Mouse (Mus musculus) regulatory T cell (primary cell): Measurements from ENCODE around the gene Tbl1x.

Experiments used
- in situ Hi-C: fragments of 300-600 bp; cut with MboI, MseI; formaldehyde crosslinking; loops from one replicate; pipeline ENCODE4 v1.15.1; 2025; ENCODE audit warnings: high pct_unique_total_duplicates

The Tbl1x gene

DNA sequence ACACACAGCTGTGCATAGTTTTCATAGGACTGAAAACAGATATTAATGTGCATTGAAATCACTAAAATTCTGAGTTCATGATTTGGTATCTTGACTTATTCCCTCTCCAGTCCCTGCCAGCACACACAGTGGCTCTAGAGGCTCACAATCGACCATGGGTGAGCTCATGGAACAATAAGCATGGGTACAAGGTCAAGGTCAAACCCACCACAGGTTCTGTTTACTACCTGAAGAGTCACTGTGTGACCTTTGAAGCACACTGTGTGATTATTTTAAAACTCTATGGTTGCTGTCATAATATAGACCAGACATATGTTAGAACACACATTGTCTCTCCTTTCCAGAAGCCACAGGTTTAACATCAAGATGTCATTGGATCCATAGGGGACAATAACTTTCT lies 96.7 kb downstream of the Tbl1x start:
- in situ Hi-C loops: no loop called here

DNA sequence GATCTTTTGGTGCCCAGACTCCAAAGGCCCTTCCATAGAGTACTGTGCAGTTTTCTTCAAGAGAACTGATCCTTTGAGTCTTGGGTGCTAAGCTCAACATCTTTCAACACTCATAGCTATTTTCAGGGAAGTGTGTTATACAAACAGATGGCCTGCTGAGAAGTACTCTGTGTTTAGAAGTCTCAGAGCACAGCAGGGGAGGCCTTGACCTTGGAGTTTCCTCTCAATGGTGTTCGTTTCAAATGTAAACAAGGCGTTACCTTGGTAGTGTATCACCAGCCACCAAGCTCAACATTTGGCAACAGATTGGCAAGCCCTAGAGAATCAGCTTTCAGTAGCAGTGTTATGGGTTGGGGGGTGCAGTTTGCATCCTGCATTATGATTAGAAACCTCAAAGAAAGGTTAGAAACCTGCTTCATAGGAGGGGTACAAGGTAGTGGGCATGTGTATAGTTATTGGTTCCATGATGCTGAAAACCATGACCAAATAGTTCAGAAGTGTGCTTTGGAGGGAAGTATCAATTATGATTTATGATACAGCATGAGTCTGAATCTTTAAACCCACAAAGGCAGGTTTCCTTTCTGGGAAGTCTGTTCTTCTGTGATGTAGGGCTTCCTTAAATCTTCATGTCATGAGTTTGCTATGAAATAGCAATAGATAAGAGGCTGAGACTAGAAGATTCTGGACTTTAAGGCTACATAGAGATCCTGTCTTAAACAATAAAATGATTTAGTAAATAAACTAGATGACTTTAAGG lies 98.3 kb downstream of the Tbl1x start:
- in situ Hi-C loops: no loop called here

- in situ Hi-C loops: no loop called here
These were observed 101.1 kb downstream of the Tbl1x start for GRCm38 (mm10) chrX:77611938-77612337.

DNA sequence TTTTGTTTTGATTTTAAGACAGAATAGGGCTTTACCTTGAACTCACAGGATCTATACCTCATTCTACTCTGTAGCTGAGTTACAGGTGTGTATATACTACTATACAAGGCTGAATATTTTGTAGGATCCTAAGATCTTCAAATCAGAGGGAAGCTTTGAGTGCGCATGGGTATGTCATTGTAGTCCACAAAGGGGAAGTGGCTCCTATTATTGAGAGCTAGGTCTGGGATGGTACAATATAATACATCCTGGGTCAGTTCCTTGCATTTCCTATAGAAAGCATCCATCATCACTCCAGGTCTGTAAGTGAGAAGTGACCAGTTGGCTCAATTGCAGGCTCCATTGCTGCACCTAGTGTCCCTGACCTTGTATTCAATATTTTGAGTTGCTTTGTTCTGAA lies 102.2 kb downstream of the Tbl1x start:
- in situ Hi-C loops: no loop called here

GRCm38 (mm10) chrX:77615735-77616293 lies 105.0 kb downstream of the Tbl1x start:
- in situ Hi-C loops: no loop called here

DNA sequence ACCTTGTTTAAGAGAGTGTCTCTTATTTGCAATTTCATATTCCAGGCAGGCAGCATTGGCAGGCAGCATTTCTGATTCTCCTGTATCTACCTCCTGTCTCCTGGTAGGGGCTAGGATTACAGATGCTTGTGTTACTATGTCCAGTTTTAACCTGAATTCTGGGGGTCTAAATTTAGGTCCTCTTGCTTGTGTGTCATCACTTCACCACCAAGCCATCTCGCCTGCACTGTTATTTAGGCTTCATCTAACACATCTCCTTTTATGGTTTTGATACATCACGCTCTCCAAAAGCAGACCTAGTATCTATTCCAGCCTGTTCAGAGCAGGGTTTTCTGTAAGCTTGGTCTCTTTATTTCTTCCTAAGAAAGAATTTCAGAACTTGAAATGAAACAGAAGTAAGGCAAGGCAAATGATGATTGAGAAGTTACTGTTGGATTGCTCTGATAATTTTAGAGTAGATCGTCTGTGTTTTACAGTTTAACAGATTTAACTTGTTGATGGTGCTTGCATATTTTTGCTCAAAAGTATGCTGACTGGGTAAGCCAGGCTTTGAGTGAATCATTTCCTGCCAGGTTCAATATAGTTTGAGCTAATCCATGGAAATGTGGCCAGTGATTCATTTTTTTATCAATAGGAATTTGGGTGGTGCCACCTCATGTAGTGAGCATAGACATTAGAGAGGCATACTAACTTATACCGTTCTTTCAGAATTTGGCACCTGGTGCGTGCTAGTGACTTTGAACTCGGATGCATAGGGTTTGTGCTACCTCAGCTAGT lies 106.7 kb downstream of the Tbl1x start:
- in situ Hi-C loops: no loop called here

GRCm38 (mm10) chrX:77630439-77630838 lies 119.6 kb downstream of the Tbl1x start:
- in situ Hi-C loops: loop anchor here (25.0 kb wide), 1 partner anchor 943 kb away; no protein-coding TSS in a partner anchor

DNA sequence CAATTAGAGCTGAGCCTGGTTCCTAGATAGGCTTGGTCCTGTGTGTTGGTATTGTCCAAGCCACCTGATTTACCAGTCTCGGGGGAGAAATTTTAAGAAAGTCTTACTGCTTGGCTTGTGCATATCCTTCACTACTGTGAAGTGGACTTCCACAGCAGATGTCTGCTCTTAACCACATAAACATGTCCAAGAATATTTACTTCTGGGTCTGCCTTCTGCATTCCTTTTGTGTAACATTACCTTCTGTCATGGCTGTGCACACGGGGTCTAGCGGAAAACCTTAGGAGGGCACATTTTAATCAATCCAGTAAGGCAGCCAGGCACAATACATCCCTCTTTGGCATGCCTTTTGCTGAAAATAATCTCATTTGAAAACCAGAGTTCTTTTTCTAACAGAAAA lies 125.7 kb downstream of the Tbl1x start:
- in situ Hi-C loops: loop anchor here (5.0 to 25.0 kb wide), 2 partner anchors 219 to 949 kb away; no protein-coding TSS in a partner anchor

GRCm38 (mm10) chrX:77638076-77638475 lies 127.3 kb downstream of the Tbl1x start:
- in situ Hi-C loops: loop anchor here (5.0 to 25.0 kb wide), 2 partner anchors 221 to 951 kb away; no protein-coding TSS in a partner anchor

GRCm38 (mm10) chrX:77640301-77640700 lies 129.5 kb downstream of the Tbl1x start:
- in situ Hi-C loops: loop anchor here (25.0 kb wide), 1 partner anchor 953 kb away; no protein-coding TSS in a partner anchor

- in situ Hi-C loops: loop anchor here (25.0 kb wide), 1 partner anchor 959 kb away; no protein-coding TSS in a partner anchor
These were observed 135.4 kb downstream of the Tbl1x start for GRCm38 (mm10) chrX:77646164-77646563.

GRCm38 (mm10) chrX:77650246-77650645 lies 139.4 kb downstream of the Tbl1x start:
- in situ Hi-C loops: no loop called here

DNA sequence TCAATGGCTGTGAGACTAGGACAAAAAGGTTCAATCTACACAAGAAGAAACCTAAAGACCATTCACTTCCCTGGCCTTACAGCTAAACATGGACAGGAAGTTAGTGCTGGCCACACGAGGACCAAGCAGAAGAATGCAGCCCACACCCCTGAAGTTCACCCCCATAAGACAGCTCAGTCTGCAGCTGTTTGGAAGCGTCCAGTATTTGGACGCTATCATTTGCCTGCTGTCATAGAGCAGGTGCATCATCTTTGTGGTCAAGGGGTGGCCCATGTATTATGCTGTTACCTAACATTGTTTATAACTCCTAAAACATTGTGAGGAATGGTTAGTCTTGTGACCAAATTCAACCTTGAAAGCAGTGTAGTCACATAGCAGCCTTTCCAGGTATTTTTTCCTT lies 151.2 kb downstream of the Tbl1x start:
- in situ Hi-C loops: no loop called here

DNA sequence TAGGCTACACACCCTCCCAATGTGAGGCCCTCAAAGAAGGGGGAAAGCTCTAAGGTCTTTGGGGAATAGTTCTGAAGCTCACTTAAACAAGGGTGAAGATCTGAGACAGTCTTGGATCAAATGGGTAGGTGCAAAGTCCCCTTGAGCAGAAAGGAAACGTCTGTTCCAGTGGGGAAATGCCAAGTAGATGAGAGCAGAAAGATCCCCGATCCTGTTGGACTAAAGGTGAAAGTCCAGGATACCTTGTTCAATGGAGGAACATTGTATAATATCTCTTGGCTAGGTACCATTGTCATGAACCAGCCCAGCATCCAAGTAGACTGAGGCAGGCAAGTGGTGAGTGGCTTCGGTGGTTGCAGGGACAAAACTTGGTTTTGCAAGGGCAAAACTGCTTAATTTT lies 152.5 kb downstream of the Tbl1x start:
- in situ Hi-C loops: no loop called here

DNA sequence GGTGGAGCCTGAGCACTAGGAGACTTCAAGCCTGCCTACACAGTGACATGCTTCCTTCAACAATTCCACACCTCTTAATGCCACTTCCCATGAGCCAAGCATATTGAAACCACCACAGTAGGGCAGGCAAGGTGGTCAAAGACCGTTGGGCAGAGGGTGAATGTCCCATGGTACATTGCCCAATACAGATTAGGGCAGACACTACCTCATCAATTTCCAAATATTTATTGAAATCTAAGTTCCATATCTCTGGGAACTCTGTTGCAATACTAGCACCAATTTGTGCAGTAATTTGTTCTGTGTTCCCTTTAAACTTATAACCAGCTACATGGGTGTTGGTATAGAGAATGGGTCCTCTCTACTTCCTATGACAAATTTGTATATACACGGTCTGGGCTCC lies 154.2 kb downstream of the Tbl1x start:
- in situ Hi-C loops: no loop called here

DNA sequence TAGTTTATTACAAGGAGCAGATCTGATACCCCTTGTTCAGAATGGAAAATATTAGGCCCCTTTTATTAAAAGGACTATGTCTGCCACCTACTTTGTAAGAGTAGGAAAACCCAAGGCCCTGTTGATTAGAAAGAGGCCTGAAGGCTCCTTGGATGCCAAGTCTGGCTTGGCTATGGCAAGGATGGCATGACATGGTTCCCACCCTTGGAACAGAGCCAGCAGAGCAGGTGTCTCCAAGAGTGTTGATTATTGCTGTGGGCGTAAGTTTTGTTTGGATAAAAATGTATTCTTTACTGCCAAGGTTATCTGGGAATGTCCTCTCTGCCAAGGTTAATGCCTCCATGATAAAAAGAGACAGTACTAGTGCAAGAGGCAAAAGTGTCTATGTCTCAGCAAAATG lies 156.1 kb downstream of the Tbl1x start:
- in situ Hi-C loops: no loop called here

- in situ Hi-C loops: no loop called here
These were observed 156.6 kb downstream of the Tbl1x start for GRCm38 (mm10) chrX:77667441-77667840.

- in situ Hi-C loops: no loop called here
These were observed 159.2 kb downstream of the Tbl1x start for GRCm38 (mm10) chrX:77669779-77670550.
